Mouse (Mus musculus): ENCODE data around the gene Cyb561a3.

- no peak for TF ChIP-seq CTCF (IDR thresholded peaks at IDR 0.05; ENCODE audit: control insufficient read depth, insufficient read depth, insufficient read length)
- no peak for TF ChIP-seq CEBPB (IDR thresholded peaks at IDR 0.05; ENCODE audit: low read depth)
- no peak for TF ChIP-seq USF1 (IDR thresholded peaks at IDR 0.05; ENCODE audit: low read depth)
- no peak for TF ChIP-seq MAX (IDR thresholded peaks at IDR 0.05)
- TF ChIP-seq MYOG (IDR thresholded peaks at IDR 0.05; ENCODE audit: control insufficient read depth, extremely low read depth, insufficient read length): no peak
- no peak for TF ChIP-seq MYOD1 (IDR thresholded peaks at IDR 0.05; ENCODE audit: control insufficient read depth, insufficient read length, low read depth)
Observed at GRCm38 (mm10) chr19:10640080-10640479, 63.1 kb downstream of the Cyb561a3 start.
